Mouse (Mus musculus): ENCODE measurements around the gene Cd28.
"Not testable (repeated sequence)": the region's sequence is repeated elsewhere in the genome, so short reads cannot be mapped to it uniquely, and the experiment has no call there.

Cd28 gene

GRCm38 (mm10) chr1:60803128-60803824 lies 86.7 kb downstream of the Cd28 start:
- DNase-seq = no peak

- DNase-seq = no peak
These were observed 87.5 kb downstream of the Cd28 start for GRCm38 (mm10) chr1:60803825-60804696.

DNA sequence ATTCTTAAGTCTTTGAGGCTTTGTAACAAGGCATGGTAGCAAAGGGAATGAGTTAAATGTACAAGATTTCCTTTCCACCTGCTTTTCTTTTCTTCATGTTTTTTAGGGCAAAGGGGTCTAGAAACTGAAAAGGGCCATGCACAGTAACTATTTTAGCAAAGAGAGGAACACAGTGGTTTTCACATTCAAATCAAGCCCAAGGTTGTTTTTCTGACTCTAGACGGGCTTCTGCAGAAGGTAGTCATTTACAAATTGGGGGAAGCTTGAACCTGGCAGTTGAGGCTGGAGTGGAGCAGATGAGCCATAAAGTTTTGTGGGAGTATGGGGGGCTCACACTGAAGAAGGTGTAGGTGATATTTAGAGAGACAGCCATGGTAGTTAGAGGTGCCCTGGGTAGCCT lies 88.6 kb downstream of the Cd28 start:
- no peak for DNase-seq

- DNase-seq = no peak
These were observed 91.1 kb downstream of the Cd28 start for GRCm38 (mm10) chr1:60807748-60808147.

DNA sequence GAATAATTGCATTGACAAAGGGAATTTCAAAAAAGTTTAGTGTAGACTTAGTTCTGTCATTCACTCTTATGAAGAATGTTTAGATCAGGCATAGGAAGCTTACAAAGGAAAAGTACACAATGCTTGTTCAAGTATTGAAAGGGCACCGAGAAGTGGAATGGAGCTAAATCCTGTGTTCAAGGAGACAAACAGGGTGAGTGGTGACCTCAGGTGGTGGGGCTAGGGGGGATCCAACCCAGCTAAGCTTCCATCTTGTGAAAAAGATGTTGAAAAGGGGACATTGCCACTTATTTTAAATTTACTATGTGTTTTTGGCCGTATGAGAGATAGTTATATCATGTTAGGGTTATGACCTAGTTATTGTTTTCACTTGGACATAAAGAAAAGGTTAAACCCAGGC lies 91.9 kb downstream of the Cd28 start:
- DNase-seq = no peak

GRCm38 (mm10) chr1:60809166-60809565 lies 92.6 kb downstream of the Cd28 start:
- no peak for DNase-seq

DNA sequence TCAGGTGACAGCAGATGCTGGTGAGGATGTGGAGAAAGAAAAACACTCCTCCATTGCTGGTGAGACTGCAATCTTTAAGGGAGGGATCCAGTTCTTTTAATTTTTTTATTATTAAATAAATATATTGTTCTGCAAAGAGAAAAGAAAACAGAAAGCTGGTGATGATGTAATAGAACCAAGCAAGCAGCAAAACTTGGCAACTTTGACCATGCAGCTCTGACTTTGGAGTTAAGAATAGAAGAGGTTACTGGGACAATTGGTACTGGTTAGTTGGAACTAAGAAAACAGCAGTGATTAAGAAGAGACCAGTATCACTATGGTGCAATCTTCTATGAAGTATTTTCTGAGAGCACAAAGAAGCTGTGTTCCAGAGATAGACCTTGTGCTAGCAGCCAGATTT lies 94.2 kb downstream of the Cd28 start:
- DNase-seq = no peak

DNA sequence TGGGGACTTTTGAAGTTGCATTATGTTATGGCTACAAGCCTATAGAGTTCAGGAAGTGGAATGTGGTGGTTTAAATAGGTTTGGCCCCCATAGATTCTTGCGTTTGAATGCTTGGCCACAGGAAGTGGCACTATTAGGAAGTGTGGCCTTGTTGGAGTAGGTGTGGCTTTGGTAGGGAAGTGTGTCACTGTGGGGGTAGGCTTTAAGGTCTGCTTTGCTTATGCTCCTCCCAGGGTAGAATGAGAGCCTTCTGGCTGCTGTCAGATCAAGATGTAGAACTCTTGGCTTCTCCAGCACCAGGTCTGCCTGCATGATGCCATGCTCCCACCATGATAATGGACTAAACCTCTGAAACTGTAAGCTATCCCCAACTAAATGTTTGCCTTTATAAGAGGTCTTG lies 95.4 kb downstream of the Cd28 start:
- DNase-seq = no peak

- no peak for DNase-seq
These were observed 96.8 kb downstream of the Cd28 start for GRCm38 (mm10) chr1:60813411-60813810.

DNA sequence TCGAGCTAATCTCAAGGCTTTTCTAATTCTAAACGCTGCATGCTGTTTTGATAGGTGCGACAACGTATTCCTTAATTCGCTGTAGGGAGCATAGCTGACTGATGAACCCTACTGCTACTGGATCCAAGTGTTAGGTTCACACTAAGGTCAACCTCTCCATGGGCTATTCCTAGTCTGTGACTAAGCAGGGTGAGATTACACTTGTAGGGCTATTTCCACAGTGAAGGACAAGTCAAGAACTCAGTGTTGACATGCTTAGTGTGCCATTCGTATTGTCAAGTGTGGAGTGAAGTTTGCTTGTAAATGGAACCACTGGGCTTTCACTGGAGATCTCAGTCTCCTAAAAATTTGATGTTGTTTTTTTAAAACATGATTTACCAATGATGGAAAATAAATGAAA lies 99.3 kb downstream of the Cd28 start:
- DNase-seq = no peak

- DNase-seq = not testable (repeated sequence)
These were observed 101.9 kb downstream of the Cd28 start for GRCm38 (mm10) chr1:60818491-60818890.

DNA sequence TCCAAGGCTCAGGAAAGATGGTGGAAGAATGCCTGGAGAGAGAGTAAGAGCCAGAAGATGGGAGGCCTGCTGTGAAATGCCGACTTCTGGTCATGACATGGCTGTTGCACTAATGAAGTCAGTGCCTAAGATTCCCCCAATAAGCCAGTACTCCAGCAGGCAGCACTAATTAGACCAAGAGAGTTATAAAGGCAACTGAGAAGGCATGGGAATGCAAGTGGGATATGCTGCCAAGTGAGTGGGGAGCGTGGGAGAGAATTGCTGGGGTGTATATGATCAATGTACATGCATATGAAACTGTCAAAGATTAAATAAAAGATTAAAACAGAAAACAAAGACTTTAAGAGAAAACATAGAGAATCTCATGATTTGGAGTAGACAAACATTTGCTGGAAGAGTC lies 103.4 kb downstream of the Cd28 start:
- DNase-seq = no peak

- DNase-seq = no peak
These were observed 104.4 kb downstream of the Cd28 start for GRCm38 (mm10) chr1:60820981-60821380.

DNA sequence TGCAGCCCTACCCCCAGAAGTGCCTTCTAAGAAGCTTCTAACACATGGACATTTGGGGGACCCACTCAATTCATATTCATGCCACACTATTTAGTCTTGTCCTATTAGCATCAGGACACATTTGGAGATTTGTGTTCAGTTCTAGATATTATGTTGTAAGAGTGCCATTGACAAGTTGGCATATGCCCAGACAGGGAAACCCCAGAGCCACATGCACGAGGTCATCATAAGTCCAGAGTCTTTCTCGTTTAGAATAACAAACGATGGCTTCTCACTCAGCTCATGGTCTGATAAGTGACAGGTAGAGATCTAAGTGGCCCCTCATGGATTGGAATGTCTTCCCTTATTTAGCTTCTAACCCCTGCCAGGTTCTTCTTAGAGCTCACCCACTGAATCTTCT lies 105.0 kb downstream of the Cd28 start:
- DNase-seq = no peak
